Mouse (Mus musculus) midbrain, embryonic 15.5 days (tissue): Measurements from ENCODE around the gene 1110002E22Rik. TPM values are rescaled to one million over a fixed set of nuclear protein-coding genes. Genes with fewer than 3 reads are reported as not detected.

Source experiments
- ATAC-seq: fragments of 200-750 bp; cut with Nextera tagmentation; replicated peaks from 2 replicates; pipeline ENCODE4 v1.8.0; 2017; ENCODE audit warnings: moderate TSS enrichment
- H3K27ac ChIP-seq: fragments of 300-500 bp; sonication (generic); 2 replicates; pipeline ENCODE4 v1.5.1; 2015; ENCODE audit warnings: mild to moderate bottlenecking, inconsistent platforms
- H3K27me3 ChIP-seq: fragments of 300-500 bp; sonication (generic); replicated peaks from 2 replicates; pipeline ENCODE4 v1.6.1; 2015; ENCODE audit warnings: inconsistent platforms
- H3K36me3 ChIP-seq: fragments of 300-500 bp; sonication (generic); replicated peaks from 2 replicates; pipeline ENCODE4 v1.6.1; 2015; ENCODE audit warnings: inconsistent platforms
- H3K4me1 ChIP-seq: fragments of 300-500 bp; sonication (generic); 2 replicates; pipeline ENCODE4 v1.6.1; 2015; ENCODE audit warnings: inconsistent platforms
- H3K4me2 ChIP-seq: fragments of 300-500 bp; sonication (generic); 2 replicates; pipeline ENCODE4 v1.6.1; 2015; ENCODE audit warnings: inconsistent platforms, mild to moderate bottlenecking, moderate library complexity
- H3K4me3 ChIP-seq: fragments of 300-500 bp; sonication (generic); 2 replicates; pipeline ENCODE4 v1.5.1; 2015; ENCODE audit warnings: mild to moderate bottlenecking, inconsistent platforms
- H3K9ac ChIP-seq: fragments of 300-500 bp; sonication (generic); 2 replicates; pipeline ENCODE4 v1.6.1; 2015; ENCODE audit warnings: mild to moderate bottlenecking, inconsistent platforms
- H3K9me3 ChIP-seq: fragments of 300-500 bp; sonication (generic); 2 replicates; pipeline ENCODE4 v1.6.1; 2016; ENCODE audit warnings: inconsistent platforms
- WGBS: fragments of 180-500 bp; shearing (Covaris S2); methylation state at CpG from one replicate; pipeline ENCODE4 v1.1.7; 2015; ENCODE audit warnings: mixed read lengths; 5-methylcytosine and 5-hydroxymethylcytosine counted together
- polyA plus RNA-seq: library from polyadenylated mRNA; unstranded; fragments of >200 nt; fragmentation: Nextera tagmentation; extraction: Ambion mirVana; gene quantifications from 2 replicates; pipeline ENCODE4 v1.2.1, GENCODE M21; 2015

1110002E22Rik gene
- polyA plus RNA-seq, 1 experiment from 2014 or later: 0.09 TPM

- no peaks in the 10 kb centered on the region for H3K4me1 ChIP-seq
- H3K36me3 ChIP-seq: no peaks in the 10 kb centered on the region
- ATAC-seq: no peak
- H3K4me2 ChIP-seq: no peak overlapping the region
- no peak overlapping the region for H3K4me3 ChIP-seq
- H3K9me3 ChIP-seq: no peaks in the 10 kb centered on the region
- no peak overlapping the region for H3K9ac ChIP-seq
- 95% methylated on average over 16 of the region's 16 CpGs for WGBS
- H3K27me3 ChIP-seq: no peaks in the 10 kb centered on the region
- H3K27ac ChIP-seq: no peak overlapping the region
Measured at GRCm38 (mm10) chr3:138119444-138120105, 54.7 kb downstream of the 1110002E22Rik start.

GRCm38 (mm10) chr3:138121461-138121860, 56.6 kb downstream of the 1110002E22Rik start:
- Histone ChIP-seq H3K9me3 (no peaks in the 10 kb centered on the region), H3K4me1 (no peaks in the 10 kb centered on the region), H3K27me3 (no peaks in the 10 kb centered on the region), H3K9ac (no peak overlapping the region), H3K36me3 (no peaks in the 10 kb centered on the region), H3K27ac (no peak overlapping the region), H3K4me2 (no peak overlapping the region), H3K4me3 (no peak overlapping the region)
- 95% methylated on average over 2 of the region's 2 CpGs for WGBS
- ATAC-seq: no peak

DNA sequence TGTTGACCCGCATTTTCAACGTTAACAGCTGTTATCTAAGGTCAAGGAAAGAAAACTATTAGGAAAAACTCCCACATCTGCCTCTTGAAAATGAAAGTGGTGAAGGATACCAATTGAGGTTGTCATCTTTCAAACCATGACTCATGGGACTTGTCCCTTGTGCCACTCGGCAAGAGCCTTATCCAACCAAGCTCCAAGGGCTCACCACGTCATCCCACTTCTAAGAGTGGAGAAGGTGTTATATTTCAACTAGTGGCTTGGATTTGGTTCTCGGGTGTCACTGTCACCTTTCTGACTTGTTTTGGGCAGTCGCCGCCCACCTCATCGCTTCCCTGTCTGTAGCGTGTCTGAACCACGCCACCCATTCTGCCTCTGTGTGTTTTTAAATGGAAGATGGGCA, 59.0 kb downstream of the 1110002E22Rik start:
- H3K9ac ChIP-seq: no peak overlapping the region
- no peak for ATAC-seq
- WGBS: 94% methylated on average over 10 of the region's 10 CpGs
- no peak overlapping the region for H3K4me3 ChIP-seq
- no peaks in the 10 kb centered on the region for H3K4me1 ChIP-seq
- no peaks in the 10 kb centered on the region for H3K36me3 ChIP-seq
- no peak overlapping the region for H3K27ac ChIP-seq
- H3K27me3 ChIP-seq: no peaks in the 10 kb centered on the region
- no peak overlapping the region for H3K4me2 ChIP-seq
- no peaks in the 10 kb centered on the region for H3K9me3 ChIP-seq

DNA sequence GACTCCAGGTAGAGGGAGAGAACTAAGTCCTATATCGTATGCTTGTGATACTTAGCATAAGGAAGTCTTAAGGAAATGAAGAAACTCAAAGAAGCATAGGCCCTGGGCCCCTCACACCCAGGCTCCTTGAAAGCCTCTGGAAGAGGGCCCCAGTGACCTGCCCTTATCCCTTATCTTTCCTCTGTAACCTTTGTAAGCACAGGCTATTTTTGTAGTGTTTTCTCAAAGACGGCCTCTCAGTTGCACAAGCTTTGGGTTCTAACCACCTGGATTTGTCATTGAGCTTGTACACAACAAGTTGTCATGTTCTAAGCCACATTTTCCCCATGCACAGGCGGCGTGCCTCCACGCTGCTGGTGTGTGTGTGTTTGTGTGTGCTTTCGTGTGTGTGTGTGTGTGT, 64.3 kb downstream of the 1110002E22Rik start:
- Histone ChIP-seq H3K36me3 (no peaks in the 10 kb centered on the region), H3K27me3 (no peaks in the 10 kb centered on the region), H3K4me1 (0 out of 2 replicates have a peak, but pooled peaks cover 4% of the 10 kb centered on the region), H3K9me3 (no peaks in the 10 kb centered on the region), H3K9ac (no peak overlapping the region), H3K4me3 (no peak overlapping the region), H3K4me2 (no peak overlapping the region), H3K27ac (no peak overlapping the region)
- ATAC-seq: no peak
- WGBS: 96% methylated on average over 6 of the region's 6 CpGs

- Histone ChIP-seq H3K36me3 (no peaks in the 10 kb centered on the region), H3K27ac (no peak overlapping the region), H3K9ac (no peak overlapping the region), H3K27me3 (no peaks in the 10 kb centered on the region), H3K4me3 (no peak overlapping the region), H3K4me2 (no peak overlapping the region), H3K4me1 (0 out of 2 replicates have a peak, but pooled peaks cover 4% of the 10 kb centered on the region), H3K9me3 (no peaks in the 10 kb centered on the region)
- ATAC-seq: no peak
- WGBS: 31% methylated on average over 1 of the region's 1 CpGs
Measured at GRCm38 (mm10) chr3:138130692-138131091, 65.8 kb downstream of the 1110002E22Rik start.

Other genes with a start within 250 kb of the 1110002E22Rik start
- gene H2afz, start 200.6 kb upstream of the 1110002E22Rik start, polyA plus RNA-seq: 694 and 721 TPM in 2 replicates
- gene Dnajb14, start 197.4 kb upstream of the 1110002E22Rik start, polyA plus RNA-seq: 15.8 and 16.7 TPM in 2 replicates
- 133 and 134 TPM in 2 replicates for gene Lamtor3, start 146.5 kb upstream of the 1110002E22Rik start, polyA plus RNA-seq
- gene Dapp1, start 83.5 kb upstream of the 1110002E22Rik start, polyA plus RNA-seq: 1.0 and 1.4 TPM in 2 replicates
- gene Gm5105, start 2.3 kb downstream of the 1110002E22Rik start, polyA plus RNA-seq: 0.11 and 0.12 TPM in 2 replicates
- 6.5 and 7.3 TPM in 2 replicates for gene Trmt10a, start 78.4 kb downstream of the 1110002E22Rik start, polyA plus RNA-seq
- gene Mttp, start 79.9 kb downstream of the 1110002E22Rik start, polyA plus RNA-seq: 8.3 and 10.9 TPM in 2 replicates
- gene 4930579F01Rik, start 128.8 kb downstream of the 1110002E22Rik start, polyA plus RNA-seq: not detected in 2 replicates
- gene Adh7, start 152.7 kb downstream of the 1110002E22Rik start, polyA plus RNA-seq: 1.2 and 1.4 TPM in 2 replicates
- 1.1 TPM in 2 replicates for gene Adh1, start 195.9 kb downstream of the 1110002E22Rik start, polyA plus RNA-seq
- gene Adh6a, start 248.2 kb downstream of the 1110002E22Rik start, polyA plus RNA-seq: 0.13 TPM in 1 of 2 replicates, not detected in the other